Mouse (Mus musculus): ENCODE measurements around the gene Pten.

The Pten gene

DNA sequence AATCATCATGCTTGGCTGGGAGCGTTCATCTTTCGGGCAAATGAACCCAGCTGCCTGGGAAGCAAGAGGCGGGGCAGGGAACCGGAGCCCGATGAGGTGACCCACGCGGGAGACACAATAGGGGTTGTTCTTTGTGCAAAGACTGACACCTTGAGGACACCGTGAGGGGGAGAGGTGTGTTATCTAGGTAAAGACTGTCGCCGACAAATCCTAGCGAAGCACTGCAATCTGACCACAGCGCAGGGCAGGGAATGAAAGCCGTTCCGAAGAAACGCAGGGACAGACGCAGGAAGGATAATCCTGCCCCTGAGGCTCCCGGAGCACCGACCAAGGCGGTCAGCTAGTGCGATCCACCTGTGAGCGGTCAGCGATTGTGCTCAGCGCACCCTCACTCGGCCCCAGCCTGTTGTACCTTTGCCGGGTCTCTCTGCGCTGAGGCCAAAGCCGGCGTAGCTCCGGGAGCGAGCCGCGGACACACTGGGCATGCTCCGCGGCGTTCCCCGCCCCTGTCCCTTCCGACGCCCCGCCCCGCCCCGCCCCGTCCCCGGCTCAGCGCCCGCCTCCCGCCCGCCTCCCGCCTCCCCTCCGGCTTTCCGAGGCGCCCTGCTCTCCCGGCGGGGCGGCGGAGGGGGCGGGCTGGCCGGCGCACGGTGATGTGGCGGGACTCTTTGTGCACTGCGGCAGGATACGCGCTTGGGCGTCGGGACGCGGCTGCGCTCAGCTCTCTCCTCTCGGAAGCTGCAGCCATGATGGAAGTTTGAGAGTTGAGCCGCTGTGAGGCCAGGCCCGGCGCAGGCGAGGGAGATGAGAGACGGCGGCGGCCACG lies at the start of gene Pten:
Pten (plus strand) TSS at position 598 of the 826 bp plus-strand sequence.
- peak; percentile 97 to 98 for DNase-seq

DNA sequence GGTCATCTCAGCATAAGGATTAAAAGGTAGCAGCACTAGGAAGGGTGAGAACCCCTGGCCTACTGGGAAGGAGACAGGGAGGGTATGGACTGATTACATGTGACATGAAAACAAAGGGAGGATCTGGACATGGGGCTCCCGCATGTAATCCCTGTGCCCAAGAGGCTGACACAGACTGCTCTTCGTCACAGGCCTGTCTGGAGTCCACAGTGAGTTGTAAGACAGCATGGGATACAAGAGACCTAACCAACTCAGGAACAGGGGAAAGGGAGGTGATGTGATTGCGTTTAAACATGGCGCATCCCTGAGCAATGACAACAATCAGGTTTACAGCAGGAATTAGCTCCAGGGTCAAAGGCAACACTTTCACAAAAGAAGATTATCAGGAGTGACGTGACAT lies 48.3 kb upstream of the Pten start:
- no peak for DNase-seq

- DNase-seq = no peak
Observed at GRCm38 (mm10) chr19:32710288-32710687, 47.0 kb upstream of the Pten start.

GRCm38 (mm10) chr19:32711761-32712541 lies 45.3 kb upstream of the Pten start:
- peak; percentile 95 to 96 for DNase-seq

GRCm38 (mm10) chr19:32712588-32713042 lies 44.7 kb upstream of the Pten start:
- peak; percentile 77 to 85 for DNase-seq

DNA sequence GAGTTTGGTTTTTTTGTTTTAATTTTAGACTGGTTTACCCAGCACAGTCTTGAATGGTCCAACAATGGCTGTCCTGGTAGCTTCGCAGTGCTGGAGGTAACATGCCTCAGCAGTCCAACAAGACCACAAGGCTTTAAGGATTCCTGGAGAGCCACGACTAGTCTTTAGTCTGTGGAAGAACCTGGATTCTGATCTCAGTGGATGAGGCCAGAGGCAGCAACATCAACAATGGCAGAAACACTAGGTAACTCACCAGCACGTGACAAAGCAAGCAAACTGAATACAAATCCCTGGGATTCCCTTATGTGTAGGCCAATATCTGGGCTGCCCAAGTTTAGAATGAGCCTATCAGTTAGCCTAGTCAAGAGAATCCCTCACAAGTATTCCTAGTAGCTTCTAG lies 43.8 kb upstream of the Pten start:
- no peak for DNase-seq

- peak; percentile 82 to 87 for DNase-seq
Observed at GRCm38 (mm10) chr19:32715201-32715600, 42.1 kb upstream of the Pten start.

- DNase-seq = no peak
Observed at GRCm38 (mm10) chr19:32715681-32716080, 41.6 kb upstream of the Pten start.

DNA sequence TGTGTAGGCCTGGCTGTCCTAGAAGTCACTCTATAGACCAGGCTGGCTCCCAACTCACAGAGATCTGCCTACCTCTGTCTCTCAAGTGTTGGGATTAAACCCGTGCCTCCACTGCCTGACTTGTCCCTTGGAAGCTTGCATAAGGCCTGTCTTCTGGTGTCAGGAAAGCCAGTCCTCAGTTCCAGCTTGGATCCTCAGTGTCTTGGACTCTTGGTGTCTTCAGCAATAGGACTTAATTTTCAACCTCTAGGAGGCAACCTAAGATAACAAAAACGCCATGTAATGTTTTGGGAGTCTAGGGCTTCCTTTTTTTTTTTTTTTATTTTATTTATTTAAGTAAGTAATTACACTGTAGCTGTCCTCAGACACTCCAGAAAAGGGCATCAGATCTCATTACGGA lies 39.7 kb upstream of the Pten start:
- no peak for DNase-seq

DNA sequence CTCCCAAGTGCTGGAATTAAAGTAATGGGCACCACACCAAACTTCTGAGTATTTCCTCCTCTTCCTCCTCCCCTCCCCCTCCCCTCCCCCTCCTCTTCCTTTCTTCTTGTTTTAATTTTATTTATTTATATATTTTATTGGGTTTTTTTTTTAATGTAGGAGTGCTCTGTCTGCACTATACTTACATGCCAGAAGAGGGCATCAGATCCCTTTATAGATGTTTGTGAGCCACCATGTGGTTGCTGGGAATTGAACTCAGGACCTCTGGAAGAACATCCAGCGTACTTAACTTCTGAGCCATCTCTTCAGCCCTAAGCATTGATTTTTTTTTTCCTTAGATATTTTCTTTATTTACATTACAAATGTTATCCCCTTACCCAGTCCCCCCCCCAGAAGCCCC lies 37.0 kb upstream of the Pten start:
- DNase-seq = no peak

DNA sequence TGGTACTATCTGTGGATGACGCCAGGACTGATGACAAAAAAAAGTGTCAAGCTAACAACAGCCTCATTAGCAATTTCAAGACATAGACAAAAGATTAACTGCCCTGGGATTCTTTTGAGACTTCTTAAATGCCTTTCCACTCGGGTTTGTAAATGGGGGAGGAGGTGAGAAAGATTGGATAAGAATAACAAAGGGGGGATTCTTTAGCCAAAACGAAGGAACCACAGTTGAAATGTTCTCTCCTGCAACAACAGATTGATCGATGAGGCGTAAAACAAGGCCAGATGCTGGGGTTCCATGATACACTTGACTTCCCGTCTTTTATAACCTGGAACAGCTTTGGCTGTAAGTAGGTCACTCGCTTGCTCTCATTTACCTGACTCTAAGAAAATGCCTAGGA lies 33.5 kb upstream of the Pten start:
- no peak for DNase-seq

- DNase-seq = peak in 1 of 2 experiments; percentile 24
Observed at GRCm38 (mm10) chr19:32726451-32727325, 30.6 kb upstream of the Pten start.

DNA sequence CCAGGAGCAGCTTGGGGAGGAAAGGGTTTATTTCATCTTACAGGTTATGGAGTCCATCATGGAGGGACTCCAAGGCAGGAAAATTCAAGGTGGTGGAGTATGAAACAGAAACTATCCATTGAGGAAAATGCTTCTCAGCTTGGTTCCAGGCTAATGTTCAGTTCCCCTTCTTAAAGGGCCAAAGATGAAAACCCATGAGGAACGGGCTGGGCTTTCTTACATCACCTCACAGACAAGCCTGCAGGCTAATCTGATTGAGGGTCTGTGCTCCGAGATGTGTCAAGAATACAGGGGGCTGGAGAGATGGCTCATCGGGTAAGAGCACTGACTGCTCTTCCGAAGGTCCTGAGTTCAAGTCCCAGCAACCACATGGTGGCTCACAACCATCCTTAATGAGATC lies 27.5 kb upstream of the Pten start:
- DNase-seq = no peak

- DNase-seq = no peak
Observed at GRCm38 (mm10) chr19:32732922-32733321, 24.4 kb upstream of the Pten start.

GRCm38 (mm10) chr19:32737844-32738243 lies 19.5 kb upstream of the Pten start:
- no peak for DNase-seq

GRCm38 (mm10) chr19:32739686-32740085 lies 17.6 kb upstream of the Pten start, which contains the start of gene Atad1:
Atad1 (minus strand) TSS chr19:32739786.
- DNase-seq = no peak

- DNase-seq = no peak
Observed at GRCm38 (mm10) chr19:32740641-32741345, 16.5 kb upstream of the Pten start.

DNA sequence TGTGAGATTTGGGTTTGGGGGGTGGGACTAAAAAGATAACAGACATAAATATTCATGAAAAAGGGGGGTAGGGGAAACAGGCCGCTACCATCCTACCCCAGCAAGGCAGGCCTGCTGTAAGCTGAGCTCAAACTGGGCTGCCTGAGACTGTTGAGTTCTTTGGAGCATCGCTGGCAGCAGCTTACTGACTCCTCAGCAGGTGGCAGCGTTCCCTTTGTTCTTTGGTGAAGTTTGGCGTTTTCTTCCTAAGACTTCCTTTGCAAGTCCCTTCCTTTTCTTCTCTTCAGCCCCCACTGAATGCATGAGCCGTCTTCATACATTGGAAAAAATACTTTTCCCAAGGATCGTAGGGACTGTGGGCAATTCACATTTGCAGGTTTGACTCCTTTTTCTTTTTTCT lies 7.9 kb upstream of the Pten start:
- DNase-seq = peak; percentile 64 to 66

- no peak for DNase-seq
Observed at GRCm38 (mm10) chr19:32752357-32752756, 4.9 kb upstream of the Pten start.

- DNase-seq = no peak
Observed at GRCm38 (mm10) chr19:32753386-32753785, 3.9 kb upstream of the Pten start.

DNA sequence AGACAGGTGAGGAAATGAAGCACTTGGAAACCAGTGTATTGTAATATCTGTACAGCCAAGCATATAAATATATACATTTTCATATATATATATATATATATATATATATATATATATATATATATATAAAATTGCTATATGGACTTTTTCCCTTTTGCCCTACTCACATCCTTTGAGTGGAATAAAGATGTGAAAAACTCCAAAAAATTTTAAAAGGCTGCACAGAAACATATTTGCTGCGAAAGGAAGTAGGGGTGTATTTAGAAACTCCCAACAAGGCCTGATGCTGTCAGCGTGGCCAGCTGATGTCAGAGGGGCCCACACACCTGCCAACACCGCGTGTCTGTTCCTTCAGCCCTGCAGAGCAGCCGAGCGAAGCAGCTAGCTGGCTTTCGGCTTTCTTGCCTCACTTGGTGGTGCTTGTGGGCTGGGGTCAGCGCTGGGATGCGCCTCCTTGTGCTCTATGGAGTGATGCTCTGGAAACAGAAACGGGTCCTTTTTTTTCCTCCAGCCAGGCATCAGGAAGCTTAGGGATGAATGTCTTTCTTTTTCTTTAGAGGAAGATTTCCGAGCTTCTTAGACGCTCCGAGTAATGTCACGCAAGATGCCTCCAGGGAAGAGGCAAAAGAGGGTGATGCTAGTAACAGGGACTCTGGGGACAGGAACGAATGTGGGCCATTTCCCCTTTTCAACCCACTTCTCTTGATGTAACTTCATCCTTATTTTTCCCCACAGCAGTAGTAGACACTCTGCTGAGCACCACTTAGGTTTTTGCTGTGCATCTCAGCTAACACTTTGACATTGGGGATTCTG lies 2.9 kb upstream of the Pten start:
- peak; percentile 27 to 41 for DNase-seq
